Mouse (Mus musculus) adrenal gland, adult (tissue): ENCODE data around the gene Marveld2.

Source experiments
- DNase-seq, 2 experiments: peaks; one replicate each; pipeline ENCODE4 v3.0.0; 2022 to 2023; ENCODE audit warnings: low spot score in 1 of 2; ENCODE audit not compliant: inconsistent age in 2 of 2

The Marveld2 gene

DNA sequence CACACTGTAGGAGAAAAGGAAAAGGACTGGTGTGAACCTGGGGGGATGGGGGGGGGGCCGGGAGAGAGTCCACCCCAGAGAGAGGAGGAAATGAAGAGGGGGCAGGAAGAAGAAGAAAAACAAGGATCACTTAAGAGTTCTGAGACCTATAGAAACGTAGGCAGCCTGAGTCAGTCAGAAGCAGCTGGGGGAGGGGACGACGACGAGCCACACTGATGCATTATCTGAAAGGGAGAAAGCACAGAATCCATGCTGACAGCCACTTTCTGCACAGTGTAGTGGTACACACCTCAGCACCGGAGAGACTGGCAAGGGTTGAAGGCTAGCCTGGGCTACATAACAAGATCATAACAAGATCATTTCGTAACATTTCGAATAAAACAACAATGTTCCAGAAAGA lies 15.7 kb downstream of the Marveld2 start:
- DNase-seq: no peak

DNA sequence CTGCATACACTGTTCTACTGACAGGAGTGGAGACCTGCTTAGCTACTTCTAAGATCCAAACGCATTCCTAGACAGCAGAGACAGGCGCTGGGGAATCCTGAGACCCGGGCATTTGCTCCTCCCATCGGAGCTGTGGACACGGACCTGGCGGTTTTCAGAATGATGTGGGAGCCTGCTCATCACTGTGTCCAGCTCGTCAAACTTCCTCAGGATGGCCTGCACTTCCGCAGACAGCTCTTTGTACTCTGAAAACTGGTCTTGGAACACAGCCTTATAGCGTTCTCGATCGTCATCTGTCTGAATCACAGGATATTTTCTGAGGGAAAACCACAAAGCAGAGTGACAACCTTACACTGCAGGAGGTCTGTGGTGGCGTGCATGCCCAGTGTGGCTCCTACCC lies 16.5 kb downstream of the Marveld2 start:
- no peak for DNase-seq

- no peak for DNase-seq
These were observed 19.5 kb downstream of the Marveld2 start for GRCm38 (mm10) chr13:100597284-100597683.

GRCm38 (mm10) chr13:100595552-100595885 lies 21.3 kb downstream of the Marveld2 start:
- DNase-seq: no peak

GRCm38 (mm10) chr13:100594838-100595551 lies 21.8 kb downstream of the Marveld2 start:
- no peak for DNase-seq

DNA sequence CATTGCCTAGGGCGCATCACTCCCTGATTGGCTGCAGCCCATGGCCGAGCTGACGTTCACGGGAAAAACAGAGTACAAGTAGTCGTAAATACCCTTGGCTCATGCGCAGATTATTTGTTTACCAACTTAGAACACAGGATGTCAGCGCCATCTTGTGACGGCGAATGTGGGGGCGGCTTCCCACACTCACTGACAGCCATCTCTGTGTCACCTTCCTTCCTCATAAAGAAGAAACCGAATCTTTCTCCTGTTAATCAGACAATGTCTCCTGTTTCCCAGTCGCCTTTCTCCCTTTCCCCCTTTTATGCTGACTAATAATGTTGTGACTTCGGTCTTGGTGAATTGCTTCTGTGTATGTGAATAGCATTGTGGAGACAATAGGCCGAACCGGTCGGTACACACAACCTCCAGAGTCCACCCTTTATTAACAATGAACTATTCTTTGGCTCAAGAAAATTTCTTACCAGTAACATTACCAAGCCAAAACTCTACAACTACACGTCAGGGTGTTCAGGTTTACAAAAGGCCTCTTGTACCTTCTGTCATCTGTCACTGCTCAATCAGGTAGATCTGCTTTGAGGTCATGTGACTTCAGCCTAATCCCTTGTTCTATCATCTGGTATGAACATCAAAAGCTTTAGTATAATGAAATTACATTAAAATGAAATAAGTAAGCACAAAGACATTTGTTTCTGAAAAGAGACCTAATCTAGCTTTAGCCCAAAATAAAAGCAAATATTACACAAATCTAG lies 22.6 kb downstream of the Marveld2 start:
- peak; percentile 38 to 76 for DNase-seq

GRCm38 (mm10) chr13:100588646-100589045 lies 28.1 kb downstream of the Marveld2 start:
- no peak for DNase-seq

- DNase-seq: no peak
These were observed 34.6 kb downstream of the Marveld2 start for GRCm38 (mm10) chr13:100582144-100582543.

- peak in 1 of 2 experiments; percentile 56 for DNase-seq
These were observed 35.1 kb downstream of the Marveld2 start for GRCm38 (mm10) chr13:100581701-100582100.

GRCm38 (mm10) chr13:100579951-100580350 lies 36.8 kb downstream of the Marveld2 start:
- DNase-seq: no peak

GRCm38 (mm10) chr13:100579220-100579619 lies 37.6 kb downstream of the Marveld2 start:
- DNase-seq: no peak

DNA sequence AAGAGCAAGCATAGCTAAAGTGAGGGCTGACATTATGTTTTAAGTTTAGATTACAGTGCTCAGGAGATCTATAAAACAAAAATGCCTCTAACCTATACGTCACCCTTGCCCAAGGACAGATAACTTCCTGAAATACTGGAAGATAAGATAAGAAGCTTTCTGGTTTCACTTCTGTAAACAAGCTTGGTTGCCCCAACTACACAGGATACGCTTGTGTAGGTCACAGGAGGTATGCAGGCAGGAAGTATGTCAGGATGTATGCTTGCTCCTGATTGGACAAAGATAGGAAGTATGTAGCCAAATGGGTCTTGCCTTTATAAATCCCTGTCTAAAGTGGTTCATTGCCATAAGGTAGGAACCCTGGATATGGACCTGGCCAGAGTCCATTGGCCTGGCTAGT lies 40.8 kb downstream of the Marveld2 start:
- peak in 1 of 2 experiments; percentile 26 for DNase-seq

- no peak for DNase-seq
These were observed 46.1 kb downstream of the Marveld2 start for GRCm38 (mm10) chr13:100570713-100571112.

GRCm38 (mm10) chr13:100568359-100568758 lies 48.4 kb downstream of the Marveld2 start:
- DNase-seq: no peak

- no peak for DNase-seq
These were observed 57.3 kb downstream of the Marveld2 start for GRCm38 (mm10) chr13:100559449-100559848.

DNA sequence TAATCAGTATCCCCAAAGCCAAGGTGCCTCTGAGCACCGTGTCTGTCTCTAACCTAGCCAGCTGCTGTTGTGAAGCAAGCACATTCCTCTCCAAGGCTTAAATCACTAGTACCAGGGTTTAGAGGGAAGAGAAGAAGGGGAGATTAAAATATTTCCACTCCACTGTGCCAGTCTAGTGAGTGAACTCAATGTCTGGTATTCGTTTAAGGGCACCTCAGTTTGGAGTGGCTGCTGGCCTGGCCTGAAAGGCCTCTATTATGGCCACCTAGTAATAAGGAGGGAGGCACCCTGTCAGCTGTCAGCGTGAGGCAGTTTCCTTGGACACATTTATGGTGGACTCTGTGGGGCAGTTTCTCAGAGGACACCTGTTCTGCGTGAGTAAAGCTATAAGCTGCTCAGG lies 59.8 kb downstream of the Marveld2 start:
- no peak for DNase-seq

- DNase-seq: no peak
These were observed 63.7 kb downstream of the Marveld2 start for GRCm38 (mm10) chr13:100553042-100553437.

GRCm38 (mm10) chr13:100552369-100553041 lies 64.3 kb downstream of the Marveld2 start, which contains the start of gene Ocln:
Ocln (minus strand) TSS chr13:100552718.
- DNase-seq: peak; percentile 65 to 94

- peak in 1 of 2 experiments; percentile 74 for DNase-seq
These were observed 64.8 kb downstream of the Marveld2 start for GRCm38 (mm10) chr13:100552009-100552368.

DNA sequence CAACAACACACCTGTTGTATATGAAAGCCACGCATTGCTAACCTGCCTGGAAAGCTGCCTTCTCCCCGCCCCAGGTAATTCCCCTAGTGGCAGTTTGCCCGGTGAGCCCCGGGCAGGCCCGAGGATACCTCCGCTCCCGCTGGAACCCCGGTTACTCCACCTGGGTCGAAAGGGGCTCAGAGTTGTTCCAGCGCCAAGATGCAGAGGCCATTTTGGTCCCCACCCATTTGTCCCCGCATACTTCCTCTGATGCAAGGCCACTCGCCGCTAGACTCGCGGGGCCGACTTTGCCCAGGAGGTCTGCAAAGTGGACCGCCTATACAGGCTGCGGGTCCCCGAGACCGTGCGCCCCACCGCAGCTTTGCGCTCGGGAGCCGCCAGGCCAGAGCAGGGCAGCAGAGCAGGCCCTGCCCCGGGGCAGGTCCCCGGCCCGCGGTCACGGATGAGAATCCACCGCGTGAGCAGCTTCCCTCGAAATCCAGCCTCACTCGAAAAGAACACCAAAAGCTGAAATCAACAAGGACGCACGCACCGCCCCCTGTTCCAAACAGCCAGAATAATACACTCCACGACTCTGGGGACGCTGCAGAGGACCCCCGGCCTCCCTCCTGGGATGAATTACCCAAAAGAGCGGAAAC lies 65.3 kb downstream of the Marveld2 start:
- peak; percentile 19 to 73 for DNase-seq

- no peak for DNase-seq
These were observed 69.5 kb downstream of the Marveld2 start for GRCm38 (mm10) chr13:100547269-100547668.
